ENCODE assay signal across 11 mouse cellular contexts in the genomic region with DNA sequence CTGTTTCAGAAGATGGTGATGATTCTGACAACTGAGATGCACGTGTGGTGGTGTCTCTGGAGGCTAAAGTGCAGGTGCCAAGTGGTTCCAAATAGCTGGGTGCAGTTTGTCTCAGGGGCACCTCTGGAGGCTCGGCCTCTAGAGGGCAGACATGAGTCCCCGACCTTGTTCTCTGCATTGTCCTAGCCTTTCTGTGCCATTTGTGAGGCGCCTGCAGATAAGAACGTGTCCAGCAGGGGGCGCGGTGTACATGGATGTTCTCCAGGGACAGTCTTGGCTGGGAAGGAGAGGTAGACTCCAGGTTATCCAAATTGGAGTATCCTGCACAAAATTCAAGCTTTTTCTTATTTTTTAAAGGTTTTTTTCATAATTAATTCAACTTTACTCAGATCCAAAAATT. TPM values are rescaled to one million over a fixed set of nuclear protein-coding genes. Genes with fewer than 3 reads are reported as not detected.
DNase-seq lines count a peak whose midpoint lies in the region; ATAC-seq and TF ChIP-seq lines count a peak whose summit lies in the region.
"Not testable (repeated sequence)": the region's sequence is repeated elsewhere in the genome, so short reads cannot be mapped to it uniquely, and the experiment has no call there.
"Had no signal": no experiment of that assay in that cellular context is flagged by ENCODE, and none has a peak within 500 bp of the region (broad histone marks: within the 10 kb centered on the region; RNA-seq: fewer than 3 reads in every experiment).

No protein-coding gene starts in this region.

- not testable (repeated sequence) for H3K4me3 ChIP-seq in forebrain, postnatal 0 days (ENCODE audit: low read depth, low read length); midbrain, embryonic 14.5 days (replicated peaks; ENCODE audit: low read depth, low read length)

- not testable (repeated sequence) for H3K36me3 ChIP-seq in forebrain, postnatal 0 days (ENCODE audit: insufficient read depth); midbrain, embryonic 14.5 days (ENCODE audit: control insufficient read depth, insufficient read depth, low read length)

- intact Hi-C loops in left cerebral cortex, postnatal 10 days (cut with DNase I) = not testable (repeated sequence)

- H3K9ac ChIP-seq in forebrain, postnatal 0 days; midbrain, embryonic 14.5 days (replicated peaks; ENCODE audit: low read length): not testable (repeated sequence)

- H3K27me3 ChIP-seq in forebrain, postnatal 0 days (ENCODE audit: insufficient read depth, low read length); midbrain, embryonic 14.5 days (ENCODE audit: control insufficient read depth, insufficient read depth, low read length): not testable (repeated sequence)

- H3K4me2 ChIP-seq in forebrain, postnatal 0 days (ENCODE audit: low read depth); midbrain, embryonic 14.5 days (ENCODE audit: low read length): not testable (repeated sequence)

- TF ChIP-seq CTCF in forebrain, postnatal 0 days (IDR thresholded peaks at IDR 0.05; ENCODE audit: low read depth) = peak; percentile 30

- not testable (repeated sequence) for H3K9me3 ChIP-seq in forebrain, postnatal 0 days (ENCODE audit: low read length); midbrain, embryonic 14.5 days (ENCODE audit: control insufficient read depth, low read length)

- H3K27ac ChIP-seq in forebrain, postnatal 0 days (ENCODE audit: low read depth, low read length); midbrain, embryonic 14.5 days (replicated peaks; ENCODE audit: low read depth, low read length): not testable (repeated sequence)

- WGBS in forebrain, postnatal 0 days = 11% methylated on average over 7 of the region's 7 CpGs
- WGBS in midbrain, embryonic 14.5 days = 16% methylated on average over 7 of the region's 7 CpGs

- not testable (repeated sequence) for H3K4me1 ChIP-seq in forebrain, postnatal 0 days (ENCODE audit: insufficient read depth); midbrain, embryonic 14.5 days (ENCODE audit: control insufficient read depth, insufficient read depth, low read length)

- not testable (repeated sequence) for ATAC-seq in forebrain, postnatal 0 days; midbrain, embryonic 14.5 days (ENCODE audit: low FRiP score, low TSS enrichment)

- peak; percentile 6 for DNase-seq in MN1 (ENCODE audit: low spot score)
- DNase-seq in c-Kit-positive CD71-positive TER-119-positive erythroid progenitor cells, embryonic 14.5 days (ENCODE audit: low spot score) = peak; percentile 73
- not testable (repeated sequence) for DNase-seq in forebrain, postnatal 0 days
- DNase-seq in kidney, adult 11 months = peak; percentile 53
- DNase-seq in left cerebral cortex, postnatal 10 days (ENCODE audit: extremely low spot score in 1 of 2, low spot score in 2 of 2) = peak; percentile 0 to 40
- DNase-seq in midbrain, embryonic 14.5 days = peak; percentile 1
- DNase-seq in spleen, postnatal 14 days (ENCODE audit: low spot score in 2 of 2) = peak; percentile 28 to 61
- DNase-seq in yolk sac, embryonic 10.5 days (ENCODE audit: low spot score) = peak; percentile 4

RNA-seq across cellular contexts. Expression of a gene that starts 12.3 kb away (rescaled TPM):
- total RNA-seq in forebrain, postnatal 0 days (2014; rRNA removed) = not detected in 2 replicates
- not detected in 2 replicates for polyA plus RNA-seq in forebrain, postnatal 0 days (2015; fragmentation: Nextera tagmentation; extraction: Ambion mirVana)
- not detected for total RNA-seq in left cerebral cortex, postnatal 10 days (2021)
- not detected in 2 replicates for polyA plus RNA-seq in midbrain, embryonic 14.5 days (2014; fragmentation: Nextera tagmentation; extraction: Ambion mirVana)
- total RNA-seq: layer of hippocampus, postnatal 36 days had no signal
- polyA plus RNA-seq: embryonic facial prominence, embryonic 15.5 days; heart, embryonic 11.5 days had no signal

RNA-seq across cellular contexts. Expression of a gene that starts 44.0 kb away (rescaled TPM):
- total RNA-seq in forebrain, postnatal 0 days (2014; rRNA removed) = 15.3 and 20.8 TPM in 2 replicates
- 21.5 and 25.0 TPM in 2 replicates for polyA plus RNA-seq in forebrain, postnatal 0 days (2015; fragmentation: Nextera tagmentation; extraction: Ambion mirVana)
- total RNA-seq in left cerebral cortex, postnatal 10 days (2021) = 10 to 100 TPM; 13.5 to 24.3 TPM
- 28.7 and 44.3 TPM in 2 replicates for polyA plus RNA-seq in midbrain, embryonic 14.5 days (2014; fragmentation: Nextera tagmentation; extraction: Ambion mirVana)

RNA-seq across cellular contexts. Expression of a gene that starts 51.9 kb away (rescaled TPM):
- not detected in 2 replicates for total RNA-seq in forebrain, postnatal 0 days (2014; rRNA removed)
- not detected in 2 replicates for polyA plus RNA-seq in forebrain, postnatal 0 days (2015; fragmentation: Nextera tagmentation; extraction: Ambion mirVana)
- not detected for total RNA-seq in left cerebral cortex, postnatal 10 days (2021)
- not detected in 2 replicates for polyA plus RNA-seq in midbrain, embryonic 14.5 days (2014; fragmentation: Nextera tagmentation; extraction: Ambion mirVana)
- total RNA-seq: layer of hippocampus, postnatal 36 days had no signal
- polyA plus RNA-seq: embryonic facial prominence, embryonic 15.5 days; heart, embryonic 11.5 days had no signal
